Mouse (Mus musculus) intestine, postnatal 0 days (tissue): ENCODE data around the gene Tmem158. TPM values are rescaled to one million over a fixed set of nuclear protein-coding genes. Genes with fewer than 3 reads are reported as not detected.
A peak's percentile ranks its signal among the peaks of the same experiment; 100 is the strongest.

Experiments
- ATAC-seq: fragments of 200-750 bp; cut with Nextera tagmentation; 2 replicates; pipeline ENCODE4 v1.8.0; 2017; ENCODE audit warnings: mild to moderate bottlenecking, moderate TSS enrichment, moderate library complexity
- H3K27ac ChIP-seq: fragments of 300-500 bp; sonication (generic); 2 replicates; pipeline ENCODE4 v1.5.1; 2014; ENCODE audit warnings: mild to moderate bottlenecking, low read depth, low read length, moderate library complexity
- H3K27me3 ChIP-seq: fragments of 300-500 bp; sonication (generic); replicated peaks from 2 replicates; pipeline ENCODE4 v1.6.1; 2014; ENCODE audit warnings: low read length, mixed read lengths; ENCODE audit not compliant: control insufficient read depth, insufficient read depth
- H3K36me3 ChIP-seq: fragments of 300-500 bp; sonication (generic); 2 replicates; pipeline ENCODE4 v1.6.1; 2014; ENCODE audit warnings: mild to moderate bottlenecking, moderate library complexity; ENCODE audit not compliant: control insufficient read depth, insufficient read depth
- H3K4me1 ChIP-seq: fragments of 300-500 bp; sonication (generic); replicated peaks from 2 replicates; pipeline ENCODE4 v1.6.1; 2014; ENCODE audit warnings: antibody characterized with exemption, low read length, mixed read lengths; ENCODE audit not compliant: control insufficient read depth, insufficient read depth
- H3K4me2 ChIP-seq: fragments of 300-500 bp; sonication (generic); replicated peaks from 2 replicates; pipeline ENCODE4 v1.6.1; 2014; ENCODE audit warnings: low read depth, mild to moderate bottlenecking, moderate library complexity
- H3K4me3 ChIP-seq: fragments of 300-500 bp; sonication (generic); 2 replicates; pipeline ENCODE4 v1.5.1; 2014; ENCODE audit warnings: low read depth, low read length
- H3K9ac ChIP-seq: fragments of 300-500 bp; sonication (generic); 2 replicates; pipeline ENCODE4 v1.6.1; 2014; ENCODE audit warnings: mild to moderate bottlenecking, low read depth, low read length
- H3K9me3 ChIP-seq: fragments of 300-500 bp; sonication (generic); 2 replicates; pipeline ENCODE4 v1.6.1; 2016; ENCODE audit warnings: mixed run types; ENCODE audit not compliant: control insufficient read depth
- CTCF ChIP-seq: sonication (generic); IDR thresholded peaks from 2 replicates; pipeline ENCODE4 v1.5.1; 2016; ENCODE audit warnings: low read depth, mild to moderate bottlenecking, control low read depth, antibody characterized with exemption, moderate library complexity
- WGBS: fragments of 180-500 bp; shearing (Covaris S2); extraction: QIAGEN DNeasy Blood & Tissue Kit; methylation state at CpG from one replicate; pipeline ENCODE4 v1.1.7; 2014; 5-methylcytosine and 5-hydroxymethylcytosine counted together
- polyA plus RNA-seq: library from polyadenylated mRNA; unstranded; fragments of >200 nt; fragmentation: Nextera tagmentation; extraction: Ambion mirVana; gene quantifications from 2 replicates; pipeline ENCODE4 v1.2.1, GENCODE M21; 2015

The Tmem158 gene
- polyA plus RNA-seq, 1 experiment from 2014 or later, result 15.6 TPM

DNA sequence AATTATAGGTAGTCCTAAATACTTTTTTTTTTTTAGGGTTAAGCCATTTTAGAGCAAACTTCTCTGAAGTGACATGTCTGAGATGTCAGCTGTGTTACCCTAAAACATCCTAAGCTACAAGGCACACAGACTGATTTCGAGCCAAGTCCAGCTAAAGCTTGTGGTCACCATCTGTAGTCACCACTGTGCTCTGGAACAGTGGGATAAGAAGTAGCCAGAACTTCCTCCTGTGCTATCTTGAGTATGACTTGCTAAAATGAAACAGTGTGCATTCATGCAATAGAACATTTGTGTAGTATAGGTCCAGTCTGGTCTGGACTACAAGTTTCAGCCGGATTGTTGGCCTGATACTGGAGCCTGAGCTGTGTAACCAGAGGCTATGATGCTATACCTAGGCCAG is 14.8 kb upstream of the Tmem158 start:
- no peak for TF ChIP-seq CTCF

DNA sequence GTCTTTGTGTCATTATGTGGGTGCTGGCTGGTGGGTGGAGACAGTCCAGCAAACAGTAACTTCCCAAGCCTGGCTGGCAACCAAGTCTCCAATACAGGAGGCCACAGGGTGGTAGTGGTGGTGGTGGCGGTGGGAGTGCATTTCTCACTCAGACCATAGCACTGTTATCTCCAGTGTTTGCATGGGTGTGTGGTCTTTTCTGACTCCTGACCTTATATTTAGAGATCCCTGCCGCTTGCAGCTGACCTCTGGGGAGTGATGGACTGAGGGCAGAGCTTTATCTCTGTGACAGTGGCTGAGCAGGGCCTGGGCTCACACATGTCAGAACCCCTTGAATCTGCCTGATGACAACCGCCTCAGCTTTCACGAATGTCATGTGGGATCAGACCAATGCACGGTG is 14.1 kb upstream of the Tmem158 start:
- Histone ChIP-seq H3K9me3 (no peaks in the 10 kb centered on the region), H3K4me3 (no peak overlapping the region), H3K36me3 (no peaks in the 10 kb centered on the region), H3K27ac (no peak overlapping the region), H3K27me3 (no peaks in the 10 kb centered on the region), H3K4me2 (no peak overlapping the region), H3K9ac (no peak overlapping the region), H3K4me1 (no peaks in the 10 kb centered on the region)
- 56% methylated on average over 5 of the region's 5 CpGs for WGBS
- no peak for TF ChIP-seq CTCF
- no peak for ATAC-seq

More for the DNA sequence above, 14.8 kb upstream of the Tmem158 start:
- H3K27me3 ChIP-seq, result no peaks in the 10 kb centered on the region
- ATAC-seq, result no peak
- H3K36me3 ChIP-seq, result no peaks in the 10 kb centered on the region
- H3K9me3 ChIP-seq, result no peaks in the 10 kb centered on the region
- no peak overlapping the region for H3K27ac ChIP-seq
- H3K9ac ChIP-seq, result no peak overlapping the region
- no peak overlapping the region for H3K4me3 ChIP-seq
- WGBS, result 87% methylated on average over 2 of the region's 2 CpGs
- no peaks in the 10 kb centered on the region for H3K4me1 ChIP-seq
- H3K4me2 ChIP-seq, result no peak overlapping the region

DNA sequence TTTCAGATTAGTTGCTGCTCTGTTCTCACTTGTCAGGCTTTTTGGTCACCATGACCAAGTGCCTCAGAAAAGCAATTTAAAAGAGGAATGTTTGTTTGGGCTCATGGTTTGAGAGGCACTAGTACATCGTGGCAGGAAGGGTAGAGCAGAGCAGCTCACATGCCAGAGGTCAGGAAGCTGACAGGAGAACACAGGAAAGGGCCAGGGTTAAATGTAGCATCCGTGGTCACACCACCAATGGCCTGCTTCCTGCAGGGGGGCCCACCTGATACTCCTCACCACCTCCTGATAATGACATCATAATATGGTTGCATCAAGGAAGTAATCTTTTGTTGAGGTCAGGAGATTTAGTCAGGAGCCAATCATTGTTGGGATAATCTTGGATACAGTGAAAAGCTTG is 13.3 kb upstream of the Tmem158 start:
- TF ChIP-seq CTCF, result no peak
- no peaks in the 10 kb centered on the region for H3K4me1 ChIP-seq
- H3K9me3 ChIP-seq, result no peaks in the 10 kb centered on the region
- no peak overlapping the region for H3K4me3 ChIP-seq
- H3K4me2 ChIP-seq, result no peak overlapping the region
- no peaks in the 10 kb centered on the region for H3K27me3 ChIP-seq
- no peak overlapping the region for H3K27ac ChIP-seq
- no peaks in the 10 kb centered on the region for H3K36me3 ChIP-seq
- no peak for ATAC-seq
- H3K9ac ChIP-seq, result no peak overlapping the region
- WGBS, result 41% methylated on average over 2 of the region's 2 CpGs

DNA sequence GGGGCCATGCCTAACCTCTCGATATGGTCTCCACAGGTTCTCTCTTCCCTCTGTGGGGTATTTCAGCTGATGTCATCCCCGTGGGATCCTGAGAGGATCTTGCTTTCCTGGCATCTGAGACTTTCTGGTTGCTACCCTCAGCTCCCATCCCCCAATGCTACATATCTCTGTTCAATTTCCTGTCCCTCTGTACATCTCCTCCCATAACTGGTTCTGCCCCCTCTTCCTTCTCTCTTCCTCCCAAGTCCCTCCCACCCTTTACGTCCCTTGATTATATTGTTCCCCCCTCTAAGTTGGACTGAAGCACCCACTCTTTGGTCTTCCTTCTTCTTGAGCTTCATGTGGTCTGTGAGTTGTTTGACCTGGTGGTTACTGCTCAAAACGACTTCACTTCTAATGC is 11.0 kb upstream of the Tmem158 start:
- TF ChIP-seq CTCF, result no peak
- Histone ChIP-seq H3K9ac (no peak overlapping the region), H3K4me3 (no peak overlapping the region), H3K36me3 (no peaks in the 10 kb centered on the region), H3K4me2 (no peak overlapping the region), H3K27me3 (no peaks in the 10 kb centered on the region), H3K27ac (no peak overlapping the region), H3K9me3 (no peaks in the 10 kb centered on the region), H3K4me1 (no peaks in the 10 kb centered on the region)
- WGBS, result 64% methylated on average over 4 of the region's 4 CpGs
- no peak for ATAC-seq

DNA sequence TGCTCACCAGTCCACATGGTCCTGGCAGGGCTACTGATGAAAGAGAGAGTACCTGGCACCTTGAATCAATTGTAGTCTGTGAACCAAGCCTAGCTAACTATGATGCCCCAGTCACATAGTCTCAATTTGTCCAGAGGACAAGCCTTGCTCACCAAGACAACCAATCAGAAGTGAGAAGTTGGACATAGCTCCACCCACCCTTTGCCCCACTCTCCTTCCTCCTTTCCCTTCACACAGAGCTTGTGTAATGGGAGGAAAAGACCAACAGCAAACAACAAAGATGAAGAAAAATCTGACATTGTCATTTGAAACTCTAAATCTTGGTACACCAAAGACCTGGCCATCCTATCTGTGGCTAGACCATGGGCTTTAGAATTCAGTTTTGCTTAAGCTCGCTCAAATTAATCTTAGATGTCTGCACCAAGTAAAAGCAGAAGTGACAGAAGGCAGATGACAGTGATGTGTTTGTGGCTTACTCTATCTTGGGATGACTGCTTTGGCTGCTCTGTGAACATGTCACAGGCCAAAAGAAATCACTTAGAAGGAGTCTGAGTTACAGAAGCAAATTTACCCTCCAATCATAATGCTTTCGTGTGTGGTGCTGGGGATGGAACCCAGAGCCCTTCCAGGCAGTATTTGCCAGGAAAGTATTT is 9.5 kb upstream of the Tmem158 start:
- WGBS, result 89% methylated on average over 2 of the region's 2 CpGs
- no peak for TF ChIP-seq CTCF

DNA sequence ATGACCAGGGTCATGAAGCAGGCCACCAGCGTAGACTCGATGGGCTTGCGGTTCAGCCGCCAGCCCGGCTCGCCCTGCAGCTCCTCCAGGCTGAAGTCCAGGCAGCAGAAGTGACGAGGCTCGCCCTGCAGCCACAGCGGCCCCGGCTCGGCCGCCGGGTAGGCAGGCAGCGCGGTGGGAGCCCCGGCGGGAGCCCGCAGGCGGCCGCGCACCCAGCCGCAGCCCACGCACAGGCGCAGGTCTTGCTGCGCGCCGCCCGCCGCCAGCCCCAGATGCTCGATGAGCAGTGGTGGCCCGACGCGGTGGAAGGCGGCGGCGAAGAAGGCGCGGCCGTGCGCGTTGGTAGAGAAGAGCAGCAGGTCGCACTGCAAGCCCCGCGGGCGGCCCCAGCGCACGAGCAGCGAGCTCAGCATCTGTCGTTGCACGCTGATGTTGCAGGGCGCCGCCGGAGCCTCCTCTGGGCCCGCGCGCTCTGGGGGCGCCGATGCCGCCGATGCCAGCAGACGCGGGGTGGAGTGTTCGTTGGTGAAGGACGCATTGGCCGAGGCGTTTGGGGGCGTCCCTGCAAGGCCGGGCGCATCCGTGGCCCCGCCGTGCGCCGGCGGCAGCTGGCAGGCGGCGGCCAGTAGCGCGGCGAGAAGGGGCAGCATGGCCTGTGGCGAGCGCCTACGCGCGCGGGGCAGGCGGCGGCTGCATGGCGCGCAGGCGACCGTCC is 511 bp downstream of the Tmem158 start:
- Histone ChIP-seq H3K27ac (no peak overlapping the region; the same call in 1 of the 2 replicates), H3K36me3 (no peaks in the 10 kb centered on the region), H3K27me3 (peaks cover 11% of the 10 kb centered on the region), H3K4me2 (peak overlapping the region; percentile 100), H3K9me3 (no peaks in the 10 kb centered on the region), H3K9ac (peak overlapping the region; percentile 58), H3K4me3 (peak overlapping the region; percentile 72), H3K4me1 (0 out of 2 replicates have a peak, but pooled peaks cover 3% of the 10 kb centered on the region)
- no peak for TF ChIP-seq CTCF
- peak; percentile 85 for ATAC-seq
- WGBS, result under 1% methylated on average over 62 of the region's 92 CpGs

More for the DNA sequence above, 9.5 kb upstream of the Tmem158 start:
- no peaks in the 10 kb centered on the region for H3K27me3 ChIP-seq
- H3K9ac ChIP-seq, result no peak overlapping the region
- H3K4me2 ChIP-seq, result no peak overlapping the region
- H3K4me1 ChIP-seq, result no peaks in the 10 kb centered on the region
- H3K9me3 ChIP-seq, result no peaks in the 10 kb centered on the region
- H3K27ac ChIP-seq, result no peak overlapping the region
- ATAC-seq, result no peak
- H3K4me3 ChIP-seq, result no peak overlapping the region
- H3K36me3 ChIP-seq, result no peaks in the 10 kb centered on the region
